ENCODE assay signal across 17 mouse cellular contexts in the genomic region with DNA sequence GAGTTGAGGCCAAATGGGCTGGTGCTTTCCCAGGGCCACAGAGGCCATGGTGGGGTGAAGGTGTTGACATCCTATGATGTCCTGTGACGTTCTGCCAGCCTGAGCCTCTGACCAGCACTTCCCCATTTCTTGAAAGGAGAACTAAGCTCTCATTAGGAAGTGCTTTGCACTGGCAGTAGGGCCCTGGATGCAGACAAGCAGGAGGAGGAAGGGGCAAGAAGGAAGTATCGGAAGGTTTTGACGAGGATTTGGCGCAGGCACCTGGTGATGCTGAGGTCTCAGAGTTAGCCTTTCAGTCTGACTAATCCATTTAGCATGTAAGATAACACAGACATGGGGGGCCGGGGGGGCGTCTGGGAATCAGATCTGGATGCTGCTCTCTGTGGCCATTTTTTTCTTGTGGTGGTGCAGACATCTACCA. TPM values are rescaled to one million over a fixed set of nuclear protein-coding genes. Genes with fewer than 3 reads are reported as not detected.
DNase-seq lines count a peak whose midpoint lies in the region; ATAC-seq and TF ChIP-seq lines count a peak whose summit lies in the region.
"Had no signal": no experiment of that assay in that cellular context is flagged by ENCODE, and none has a peak within 500 bp of the region (broad histone marks: within the 10 kb centered on the region; RNA-seq: fewer than 3 reads in every experiment).

No protein-coding gene starts in this region.

- TF ChIP-seq CTCF in MEL (IDR thresholded peaks at IDR 0.05 in 2 of 3, conservative IDR thresholded peaks at IDR 0.05 in 1 of 3; ENCODE audit: control insufficient read depth in 1 of 3, insufficient read depth in 1 of 3, low read depth in 2 of 3, low read length in 3 of 3, poor library complexity in 1 of 3, severe bottlenecking in 1 of 3), result no peak

- ATAC-seq in heart, embryonic 11.5 days (replicated peaks; ENCODE audit: insufficient number of reproducible peaks, low FRiP score, low TSS enrichment), result no peak
- peak; percentile 43; the same call in 1 of the 2 replicates for ATAC-seq in liver, embryonic 16.5 days (ENCODE audit: low read depth)
- peak; percentile 93 for ATAC-seq in neutrophil, adult 5-6 weeks (ENCODE audit: extremely low read depth, insufficient number of reproducible peaks, low FRiP score, poor library complexity, severe bottlenecking)

- H3K9ac ChIP-seq in heart, embryonic 11.5 days (ENCODE audit: low read depth, low read length), result no peak overlapping the region
- H3K9ac ChIP-seq in MEL (ENCODE audit: control insufficient read depth, low read depth, low read length, poor library complexity, severe bottlenecking), result 0 out of 2 replicates have a peak overlapping the region, but pooled peaks have one; percentile 3
- H3K9ac ChIP-seq in liver, embryonic 16.5 days (ENCODE audit: low read depth, low read length), result no peak overlapping the region
- H3K9ac ChIP-seq: hindbrain, embryonic 12.5 days; neural tube, embryonic 13.5 days had no signal

- TF ChIP-seq POLR2A in MEL (IDR thresholded peaks at IDR 0.05; ENCODE audit: control insufficient read depth in 1 of 2, insufficient read depth in 1 of 2, low read depth in 1 of 2, low read length in 2 of 2, poor library complexity in 1 of 2), result no peak; a peak in 1 of 4 replicates

- peak; percentile 50 to 51; a peak in 2 of 4 replicates for TF ChIP-seq EP300 in MEL (IDR thresholded peaks at IDR 0.05; ENCODE audit: low read depth in 1 of 2, low read length in 2 of 2)

- DNase-seq in heart, adult 11 months, result peak; percentile 97
- DNase-seq in MEL (ENCODE audit: low read depth, low spot score), result peak; percentile 87
- DNase-seq in thymus, postnatal 10 days (ENCODE audit: low spot score in 2 of 2), result no peak
- no peak for DNase-seq in right cerebral cortex, postnatal 14 days
- DNase-seq in urinary bladder, adult 2 months (ENCODE audit: low spot score), result no peak
- DNase-seq: cerebellum, adult 11-12 months; kidney, adult 2 months; right cerebral cortex, adult 18-20 months had no signal

- peaks cover 4% of the 10 kb centered on the region for H3K27me3 ChIP-seq in heart, embryonic 11.5 days (ENCODE audit: control insufficient read depth, insufficient read depth, low read length)
- no peaks in the 10 kb centered on the region for H3K27me3 ChIP-seq in MEL (ENCODE audit: control insufficient read depth in 1 of 2, insufficient read depth in 2 of 2, low read length in 2 of 2)
- H3K27me3 ChIP-seq in liver, embryonic 16.5 days (ENCODE audit: control insufficient read depth, insufficient read depth, low read depth, low read length), result no peaks in the 10 kb centered on the region
- H3K27me3 ChIP-seq: hindbrain, embryonic 12.5 days; neural tube, embryonic 13.5 days had no signal

- no peak for TF ChIP-seq RAD21 in MEL (IDR thresholded peaks at IDR 0.05; ENCODE audit: low read depth, low read length)

- H3K36me3 ChIP-seq in heart, embryonic 11.5 days (ENCODE audit: control insufficient read depth, insufficient read depth, low read length), result no peaks in the 10 kb centered on the region
- H3K36me3 ChIP-seq in MEL (ENCODE audit: control insufficient read depth in 1 of 2, insufficient read depth in 2 of 2, low read length in 2 of 2), result peaks cover 0 to 20% of the 10 kb centered on the region in 2 experiments; a peak in 2 of 4 replicates
- no peaks in the 10 kb centered on the region for H3K36me3 ChIP-seq in liver, embryonic 16.5 days (ENCODE audit: control insufficient read depth, insufficient read depth)
- H3K36me3 ChIP-seq: hindbrain, embryonic 12.5 days; limb, embryonic 10.5 days; neural tube, embryonic 13.5 days had no signal

- no peaks in the 10 kb centered on the region for H3K4me1 ChIP-seq in heart, embryonic 11.5 days (ENCODE audit: control insufficient read depth, insufficient read depth, low read length)
- peaks cover 26 to 28% of the 10 kb centered on the region in 2 experiments for H3K4me1 ChIP-seq in MEL (ENCODE audit: control insufficient read depth in 1 of 2, insufficient read depth in 2 of 2, low read length in 2 of 2)
- H3K4me1 ChIP-seq in liver, embryonic 16.5 days (ENCODE audit: control insufficient read depth, low read depth, low read length), result no peaks in the 10 kb centered on the region; the same call in 1 of the 2 replicates
- H3K4me1 ChIP-seq: hindbrain, embryonic 12.5 days; neural tube, embryonic 13.5 days had no signal

- no peak overlapping the region for H3K27ac ChIP-seq in heart, embryonic 11.5 days (ENCODE audit: low read depth, low read length)
- peak overlapping the region; percentile 40 for H3K27ac ChIP-seq in MEL (ENCODE audit: control insufficient read depth, low read depth, low read length)
- 0 out of 2 replicates have a peak overlapping the region, but pooled peaks have one; percentile 29 for H3K27ac ChIP-seq in liver, embryonic 16.5 days (ENCODE audit: low read length)
- H3K27ac ChIP-seq: heart, adult 2 months; hindbrain, embryonic 12.5 days; layer of hippocampus, adult 2 months; limb, embryonic 10.5 days; neural tube, embryonic 13.5 days had no signal

- H3K79me2 ChIP-seq in MEL (ENCODE audit: control insufficient read depth, insufficient read depth, low read length, poor library complexity), result no peaks in the 10 kb centered on the region

- H3K9me3 ChIP-seq in heart, embryonic 11.5 days (replicated peaks; ENCODE audit: control insufficient read depth, low read length), result no peaks in the 10 kb centered on the region
- H3K9me3 ChIP-seq in MEL (replicated peaks; ENCODE audit: insufficient read depth, low read length), result no peaks in the 10 kb centered on the region
- no peaks in the 10 kb centered on the region for H3K9me3 ChIP-seq in liver, embryonic 16.5 days (replicated peaks; ENCODE audit: control insufficient read depth, low read length)
- H3K9me3 ChIP-seq: hindbrain, embryonic 12.5 days; limb, embryonic 10.5 days; neural tube, embryonic 13.5 days had no signal

- WGBS in heart, embryonic 11.5 days (ENCODE audit: insufficient replicate concordance), result 47% methylated on average over 6 of the region's 6 CpGs
- WGBS in liver, embryonic 16.5 days (ENCODE audit: insufficient replicate concordance), result 24% methylated on average over 6 of the region's 6 CpGs

- no peak overlapping the region for H3K4me2 ChIP-seq in heart, embryonic 11.5 days
- H3K4me2 ChIP-seq in liver, embryonic 16.5 days (ENCODE audit: low read depth, low read length), result no peak overlapping the region
- H3K4me2 ChIP-seq: hindbrain, embryonic 12.5 days; neural tube, embryonic 13.5 days had no signal

- H3K4me3 ChIP-seq in heart, embryonic 11.5 days (ENCODE audit: low read depth, low read length), result no peak overlapping the region
- no peak overlapping the region for H3K4me3 ChIP-seq in MEL (ENCODE audit: control insufficient read depth in 1 of 2, insufficient read depth in 1 of 2, low read depth in 2 of 2, low read length in 2 of 2)
- no peak overlapping the region for H3K4me3 ChIP-seq in liver, embryonic 16.5 days (ENCODE audit: low read depth, low read length)
- H3K4me3 ChIP-seq: erythroblast, embryonic 14.5 days; heart, adult 2 months; hindbrain, embryonic 12.5 days; layer of hippocampus, adult 2 months; limb, embryonic 10.5 days; neural tube, embryonic 13.5 days had no signal

TF ChIP-seq in MEL, 35 proteins besides CTCF, POLR2A, EP300 and RAD21 (continues in another document):
- TF ChIP-seq MYC (IDR thresholded peaks at IDR 0.05; ENCODE audit: low read depth, low read length) (no peak), MXI1 (IDR thresholded peaks at IDR 0.05; ENCODE audit: low read depth, low read length) (no peak), ZMIZ1 (IDR thresholded peaks at IDR 0.05; ENCODE audit: low read depth, low read length) (no peak), SIN3A (IDR thresholded peaks at IDR 0.05; ENCODE audit: low read length) (peak; percentile 70; the same call in 1 of the 2 replicates), USF2 (IDR thresholded peaks at IDR 0.05; ENCODE audit: borderline replicate concordance in 1 of 2, insufficient read depth in 1 of 2, low read depth in 1 of 2, low read length in 2 of 2) (no peak), MYB (IDR thresholded peaks at IDR 0.05; ENCODE audit: low read depth, low read length) (no peak), E2F4 (IDR thresholded peaks at IDR 0.05; ENCODE audit: borderline replicate concordance, low read depth, low read length) (no peak), ETS1 (IDR thresholded peaks at IDR 0.05; ENCODE audit: low read depth, low read length) (peak; percentile 78), MAZ (IDR thresholded peaks at IDR 0.05; ENCODE audit: low read depth, low read length) (no peak), UBTF (IDR thresholded peaks at IDR 0.05; ENCODE audit: borderline replicate concordance, insufficient read depth, low read depth, low read length) (no peak), TCF12 (IDR thresholded peaks at IDR 0.05; ENCODE audit: low read depth, low read length) (peak; percentile 42; the same call in 1 of the 2 replicates), RCOR1 (IDR thresholded peaks at IDR 0.05; ENCODE audit: low read depth, low read length) (peak; percentile 63; the same call in 1 of the 2 replicates)

RNA-seq across cellular contexts. Expression of a gene that starts 15.3 kb away (rescaled TPM):
- polyA plus RNA-seq in heart, embryonic 11.5 days (2014; fragmentation: Nextera tagmentation; extraction: Ambion mirVana), result 0.04 TPM in 1 of 2 replicates, not detected in the other
- total RNA-seq in MEL (2012; rRNA removed), result 0.42 and 0.50 TPM in 2 replicates
- polyA plus RNA-seq in MEL (2012; ENCODE audit: insufficient read depth in 1 of 2, insufficient read length in 2 of 2, low read depth in 1 of 2, low replicate concordance in 2 of 2, missing spikeins in 1 of 2), result under 1 TPM in 1 of 2 experiments, not detected in 1; 0.22 TPM
- 0.05 and 0.12 TPM in 2 replicates for polyA plus RNA-seq in liver, embryonic 16.5 days (2015; fragmentation: Nextera tagmentation; extraction: Ambion mirVana)
- total RNA-seq in neutrophil, adult 5-6 weeks (2017), result 7.9 and 11.3 TPM in 2 replicates
- 0.47 and 0.52 TPM in 2 replicates for polyA plus RNA-seq in urinary bladder, adult 2 months (2012; rRNA removed)
- polyA plus RNA-seq: erythroblast, embryonic 14.5 days; neural tube, embryonic 13.5 days had no signal

RNA-seq across cellular contexts. Expression of a gene that starts 26.5 kb away (rescaled TPM):
- polyA plus RNA-seq in heart, embryonic 11.5 days (2014; fragmentation: Nextera tagmentation; extraction: Ambion mirVana), result 0.39 and 0.63 TPM in 2 replicates
- total RNA-seq in MEL (2012; rRNA removed), result 10.1 and 13.3 TPM in 2 replicates
- polyA plus RNA-seq in MEL (2012; ENCODE audit: insufficient read depth in 1 of 2, insufficient read length in 2 of 2, low read depth in 1 of 2, low replicate concordance in 2 of 2, missing spikeins in 1 of 2), result 10 to 100 TPM in 1 of 2 experiments, not detected in 1; 15.9 TPM
- 3.2 and 4.0 TPM in 2 replicates for polyA plus RNA-seq in liver, embryonic 16.5 days (2015; fragmentation: Nextera tagmentation; extraction: Ambion mirVana)
- total RNA-seq in neutrophil, adult 5-6 weeks (2017), result 118 and 128 TPM in 2 replicates
- 3.0 TPM in 2 replicates for polyA plus RNA-seq in urinary bladder, adult 2 months (2012; rRNA removed)

RNA-seq across cellular contexts. Expression of a gene that starts 34.4 kb away (rescaled TPM):
- polyA plus RNA-seq in heart, embryonic 11.5 days (2014; fragmentation: Nextera tagmentation; extraction: Ambion mirVana), result 10.2 and 11.5 TPM in 2 replicates
- 7.2 and 8.4 TPM in 2 replicates for total RNA-seq in MEL (2012; rRNA removed)
- polyA plus RNA-seq in MEL (2012; ENCODE audit: insufficient read depth in 1 of 2, insufficient read length in 2 of 2, low read depth in 1 of 2, low replicate concordance in 2 of 2, missing spikeins in 1 of 2), result 1 to 10 TPM in 1 of 2 experiments, not detected in 1; 7.8 TPM
- 5.9 and 6.5 TPM in 2 replicates for polyA plus RNA-seq in liver, embryonic 16.5 days (2015; fragmentation: Nextera tagmentation; extraction: Ambion mirVana)
- total RNA-seq in neutrophil, adult 5-6 weeks (2017), result 124 and 139 TPM in 2 replicates
- 10.7 and 12.2 TPM in 2 replicates for polyA plus RNA-seq in urinary bladder, adult 2 months (2012; rRNA removed)

Comparison
In these comparisons a context has a peak if more than half of its experiments do, and no peak if none do; other contexts are left out.
1. DNase-seq: peak in heart, adult 11 months (single experiment) and MEL (single experiment); none in thymus, postnatal 10 days (0 of 2), right cerebral cortex, postnatal 14 days (single experiment) and urinary bladder, adult 2 months (single experiment).